Mouse (Mus musculus): ENCODE data around the gene Glb1. TPM values are rescaled to one million over a fixed set of nuclear protein-coding genes. Genes with fewer than 3 reads are reported as not detected.
"Not testable (repeated sequence)": the region's sequence is repeated elsewhere in the genome, so short reads cannot be mapped to it uniquely, and the experiment has no call there.

Glb1 gene
- polyA plus RNA-seq, 1 experiment from 2014 or later, result 23.3 TPM

DNA sequence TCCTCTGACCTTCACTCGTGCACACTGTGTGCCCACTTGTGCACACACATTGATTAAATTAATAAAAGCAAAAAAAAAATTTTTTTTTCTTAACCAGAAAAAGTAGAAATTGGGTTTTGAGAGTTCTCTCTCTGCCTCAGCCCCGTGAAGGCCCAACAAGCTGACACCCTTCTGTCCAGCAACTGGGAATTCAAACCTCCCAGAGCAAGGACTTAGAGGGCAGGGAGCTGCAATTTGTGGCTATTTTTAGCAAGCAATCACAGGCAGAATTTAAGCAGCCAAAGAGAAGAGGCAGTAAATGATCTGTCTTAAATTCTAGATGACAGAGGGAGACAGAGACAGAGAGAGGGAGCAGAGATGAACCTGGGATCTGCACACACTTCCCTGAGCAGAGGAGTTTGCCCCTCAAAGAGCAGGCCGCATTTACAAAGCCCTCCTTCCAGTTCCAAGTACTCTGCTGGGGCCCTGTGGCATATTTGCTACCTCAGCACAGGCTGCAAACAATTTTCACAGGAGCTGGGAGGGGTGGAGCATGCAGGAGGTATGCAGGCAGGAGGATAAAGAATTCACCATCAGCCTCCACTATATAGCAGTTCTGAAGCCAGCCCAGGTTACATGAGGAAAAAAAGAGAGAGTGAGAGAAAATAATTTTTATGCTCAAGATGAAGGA, 12.0 kb upstream of the Glb1 start:
- WGBS, result 64% methylated on average over 3 of the region's 3 CpGs
- Histone ChIP-seq H3K4me1 (ENCODE audit: control insufficient read depth, insufficient read depth, low read length) (no peaks in the 10 kb centered on the region; the same call in 1 of the 2 replicates), H3K27me3 (ENCODE audit: control insufficient read depth, insufficient read depth, low read length) (no peaks in the 10 kb centered on the region), H3K36me3 (replicated peaks; ENCODE audit: control insufficient read depth, insufficient read depth, low read depth, low read length) (no peaks in the 10 kb centered on the region), H3K4me3 (ENCODE audit: low read depth, low read length) (no peak overlapping the region), H3K9me3 (replicated peaks; ENCODE audit: control insufficient read depth, low read length) (no peaks in the 10 kb centered on the region), H3K9ac (replicated peaks; ENCODE audit: low read length) (no peak overlapping the region), H3K27ac (replicated peaks; ENCODE audit: low read depth, low read length) (peak overlapping the region; percentile 32; the same call in 1 of the 2 replicates), H3K4me2 (ENCODE audit: low read depth, low read length) (no peak overlapping the region)
- ATAC-seq (replicated peaks; ENCODE audit: insufficient number of reproducible peaks, low FRiP score, low TSS enrichment, low read depth) (no peak), DNase-seq (ENCODE audit: low spot score) (peak; percentile 30)

DNA sequence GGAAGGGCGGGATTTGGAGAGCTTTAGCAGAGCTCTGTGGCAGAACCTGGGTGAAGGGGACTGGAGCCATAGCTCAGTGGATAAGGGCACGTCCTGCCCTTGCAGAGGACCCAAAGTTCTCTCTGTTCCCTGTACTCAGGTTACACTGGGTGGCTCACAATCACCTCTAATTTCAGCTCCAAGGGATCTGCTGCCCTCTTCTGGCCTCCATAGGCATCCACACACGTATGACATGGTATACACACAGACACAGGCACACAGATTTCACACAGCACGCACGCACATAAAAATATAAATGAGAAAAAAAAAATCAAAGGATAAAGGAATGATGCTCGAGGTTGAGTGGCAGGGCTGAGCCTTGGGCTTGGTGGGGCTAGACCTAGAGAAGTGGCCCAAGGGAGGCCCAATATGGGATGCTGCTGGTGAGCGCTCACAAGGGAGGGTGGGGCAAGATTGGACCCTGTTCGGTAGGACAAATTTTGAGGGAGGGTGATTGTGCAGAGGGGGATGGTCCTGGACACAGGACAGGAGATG, 11.4 kb upstream of the Glb1 start:
- Histone ChIP-seq H3K4me3 (ENCODE audit: low read depth, low read length) (peak overlapping the region; percentile 83), H3K9ac (replicated peaks; ENCODE audit: low read length) (no peak overlapping the region), H3K4me2 (ENCODE audit: low read depth, low read length) (peak overlapping the region; percentile 88), H3K27ac (replicated peaks; ENCODE audit: low read depth, low read length) (peak overlapping the region; percentile 32; the same call in 1 of the 2 replicates), H3K27me3 (ENCODE audit: control insufficient read depth, insufficient read depth, low read length) (no peaks in the 10 kb centered on the region), H3K36me3 (replicated peaks; ENCODE audit: control insufficient read depth, insufficient read depth, low read depth, low read length) (no peaks in the 10 kb centered on the region), H3K4me1 (ENCODE audit: control insufficient read depth, insufficient read depth, low read length) (no peaks in the 10 kb centered on the region; the same call in 1 of the 2 replicates), H3K9me3 (replicated peaks; ENCODE audit: control insufficient read depth, low read length) (no peaks in the 10 kb centered on the region)
- 73% methylated on average over 8 of the region's 8 CpGs for WGBS
- DNase-seq (ENCODE audit: low spot score), result peak; percentile 43
- peak; percentile 45 for ATAC-seq (replicated peaks; ENCODE audit: insufficient number of reproducible peaks, low FRiP score, low TSS enrichment, low read depth)

DNA sequence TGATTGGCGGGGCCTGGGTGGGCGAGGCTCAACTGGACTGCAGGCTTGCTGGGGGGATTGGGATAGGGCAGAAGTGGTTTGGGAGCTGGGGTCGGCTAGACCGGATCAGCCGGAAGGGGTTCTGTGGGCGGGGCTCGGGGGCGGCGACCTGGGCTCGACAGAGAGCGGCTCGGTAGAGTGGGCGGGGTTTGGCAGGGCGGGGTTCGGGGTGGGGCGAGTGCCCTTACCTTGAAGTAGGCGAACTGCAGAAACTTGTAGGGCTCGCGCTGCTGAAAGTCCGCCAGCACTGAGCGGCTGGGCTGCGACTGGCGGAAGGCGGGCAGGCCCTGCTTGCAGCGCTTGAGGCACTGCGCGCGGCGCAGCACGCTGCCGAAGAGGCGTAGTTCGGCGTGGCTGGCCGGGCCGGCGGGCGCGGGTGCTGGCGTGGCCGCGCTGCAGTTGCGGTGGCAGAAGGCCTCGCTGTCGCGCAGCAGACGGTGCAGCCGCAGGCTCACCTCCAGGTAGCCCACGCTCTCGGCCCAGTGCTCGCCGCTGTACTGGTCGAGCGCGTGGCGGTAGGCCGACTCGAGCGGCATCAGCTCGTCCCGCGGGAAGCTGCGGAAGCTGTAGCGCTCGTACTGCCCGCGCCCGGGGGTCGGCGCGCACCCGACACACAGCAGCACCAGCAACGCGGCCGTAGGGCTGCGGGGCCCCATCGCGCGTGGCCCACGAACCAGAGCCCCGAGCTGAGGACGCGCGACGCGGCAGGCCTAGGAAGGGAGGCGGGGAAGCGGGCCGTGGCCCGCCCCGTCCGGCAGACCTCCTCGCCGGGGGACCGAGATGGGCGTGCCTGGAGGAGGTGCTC, 10.7 kb upstream of the Glb1 start, which contains the start of gene Crtap:
Gene Crtap, minus strand, starts transcription at position 771 of the 844 bp plus-strand sequence.
- peak; percentile 79 for ATAC-seq (replicated peaks; ENCODE audit: insufficient number of reproducible peaks, low FRiP score, low TSS enrichment, low read depth)
- Histone ChIP-seq H3K4me3 (ENCODE audit: low read depth, low read length) (peak within 1 kb of the TSS; percentile 83), H3K9ac (replicated peaks; ENCODE audit: low read length) (peak within 1 kb of the TSS; percentile 91), H3K4me1 (ENCODE audit: control insufficient read depth, insufficient read depth, low read length) (no peaks in the 10 kb centered on the region; the same call in 1 of the 2 replicates), H3K4me2 (ENCODE audit: low read depth, low read length) (peak within 1 kb of the TSS; percentile 88), H3K9me3 (replicated peaks; ENCODE audit: control insufficient read depth, low read length) (no peaks in the 10 kb centered on the region), H3K27ac (replicated peaks; ENCODE audit: low read depth, low read length) (peak within 1 kb of the TSS; percentile 85), H3K27me3 (ENCODE audit: control insufficient read depth, insufficient read depth, low read length) (no peaks in the 10 kb centered on the region), H3K36me3 (replicated peaks; ENCODE audit: control insufficient read depth, insufficient read depth, low read depth, low read length) (no peaks in the 10 kb centered on the region)
- WGBS, result under 1% methylated on average over 78 of the region's 96 CpGs
- peak; percentile 79 for DNase-seq (ENCODE audit: low spot score)

DNA sequence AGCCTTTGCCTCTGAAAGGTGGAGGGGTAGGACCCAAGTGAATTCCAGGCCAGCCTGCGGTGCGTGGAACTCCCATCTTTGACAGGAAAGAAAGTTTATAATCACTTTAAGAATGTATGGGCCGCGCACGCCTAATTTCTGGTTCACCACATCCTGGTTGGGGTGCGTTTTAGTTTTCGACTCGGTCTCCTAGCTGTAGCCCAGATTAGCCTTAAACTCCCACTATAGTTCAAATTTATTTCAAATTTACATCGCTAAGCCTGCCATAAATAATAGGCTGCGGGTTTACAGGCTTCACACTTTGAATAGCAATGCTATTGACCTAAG, 10.2 kb upstream of the Glb1 start:
- H3K36me3 ChIP-seq (replicated peaks; ENCODE audit: control insufficient read depth, insufficient read depth, low read depth, low read length), result no peaks in the 10 kb centered on the region
- no peaks in the 10 kb centered on the region; the same call in 1 of the 2 replicates for H3K4me1 ChIP-seq (ENCODE audit: control insufficient read depth, insufficient read depth, low read length)
- no peak overlapping the region for H3K27ac ChIP-seq (replicated peaks; ENCODE audit: low read depth, low read length)
- H3K27me3 ChIP-seq (ENCODE audit: control insufficient read depth, insufficient read depth, low read length), result no peaks in the 10 kb centered on the region
- H3K9me3 ChIP-seq (replicated peaks; ENCODE audit: control insufficient read depth, low read length), result no peaks in the 10 kb centered on the region
- DNase-seq (ENCODE audit: low spot score), result no peak
- H3K4me2 ChIP-seq (ENCODE audit: low read depth, low read length), result peak overlapping the region; percentile 88
- WGBS, result 4% methylated on average over 10 of the region's 10 CpGs
- peak overlapping the region; percentile 83 for H3K4me3 ChIP-seq (ENCODE audit: low read depth, low read length)
- H3K9ac ChIP-seq (replicated peaks; ENCODE audit: low read length), result peak overlapping the region; percentile 91
- ATAC-seq (replicated peaks; ENCODE audit: insufficient number of reproducible peaks, low FRiP score, low TSS enrichment, low read depth), result no peak

DNA sequence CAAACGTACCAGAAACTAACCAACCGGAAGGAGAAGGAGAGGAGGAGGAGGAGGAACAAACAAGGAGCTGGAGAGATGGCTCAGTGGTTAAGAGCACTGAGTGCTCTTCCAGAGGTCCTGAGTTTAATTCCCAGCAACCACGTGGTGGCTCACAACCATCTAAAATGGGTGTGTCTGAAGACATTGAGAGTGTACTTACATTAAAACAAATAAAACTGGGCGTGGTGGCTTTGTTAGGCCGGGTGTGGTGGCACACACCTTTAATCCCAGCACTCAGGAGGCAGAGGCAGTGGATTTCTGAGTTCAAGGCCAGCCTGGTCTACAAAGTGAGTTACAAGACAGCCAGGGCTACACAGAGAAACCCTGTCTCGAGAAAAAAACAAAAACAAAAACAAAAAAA, 6.7 kb upstream of the Glb1 start:
- not testable (repeated sequence) for DNase-seq (ENCODE audit: low spot score); ATAC-seq (replicated peaks; ENCODE audit: insufficient number of reproducible peaks, low FRiP score, low TSS enrichment, low read depth); H3K9ac ChIP-seq (replicated peaks; ENCODE audit: low read length); H3K4me3 ChIP-seq (ENCODE audit: low read depth, low read length); H3K36me3 ChIP-seq (replicated peaks; ENCODE audit: control insufficient read depth, insufficient read depth, low read depth, low read length); H3K9me3 ChIP-seq (replicated peaks; ENCODE audit: control insufficient read depth, low read length); H3K27ac ChIP-seq (replicated peaks; ENCODE audit: low read depth, low read length); H3K4me2 ChIP-seq (ENCODE audit: low read depth, low read length); H3K4me1 ChIP-seq (ENCODE audit: control insufficient read depth, insufficient read depth, low read length); H3K27me3 ChIP-seq (ENCODE audit: control insufficient read depth, insufficient read depth, low read length)
- WGBS, result 65% methylated on average over 6 of the region's 6 CpGs

DNA sequence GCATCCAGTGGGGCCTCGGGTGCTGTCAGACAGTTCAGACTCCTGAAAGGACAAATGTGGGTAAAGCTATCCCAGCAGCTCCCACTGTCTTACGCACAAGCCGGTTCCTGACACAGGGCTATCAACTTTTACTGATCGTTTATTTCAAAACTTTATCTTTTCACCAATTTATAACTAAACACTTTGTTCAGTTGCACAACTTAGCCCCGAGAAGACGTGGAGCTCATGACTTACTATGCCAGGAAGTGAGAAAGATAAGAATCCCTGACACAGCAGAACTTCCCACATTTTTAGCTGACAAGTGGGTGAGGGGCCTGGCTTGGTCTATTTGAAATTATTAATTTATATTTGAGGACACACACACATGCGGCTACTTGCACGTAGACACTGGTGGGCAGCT, 6.2 kb upstream of the Glb1 start:
- Histone ChIP-seq H3K9me3 (replicated peaks; ENCODE audit: control insufficient read depth, low read length) (no peaks in the 10 kb centered on the region), H3K27ac (replicated peaks; ENCODE audit: low read depth, low read length) (no peak overlapping the region), H3K36me3 (replicated peaks; ENCODE audit: control insufficient read depth, insufficient read depth, low read depth, low read length) (no peaks in the 10 kb centered on the region), H3K27me3 (ENCODE audit: control insufficient read depth, insufficient read depth, low read length) (no peaks in the 10 kb centered on the region), H3K4me1 (ENCODE audit: control insufficient read depth, insufficient read depth, low read length) (no peaks in the 10 kb centered on the region), H3K4me2 (ENCODE audit: low read depth, low read length) (no peak overlapping the region), H3K9ac (replicated peaks; ENCODE audit: low read length) (no peak overlapping the region), H3K4me3 (ENCODE audit: low read depth, low read length) (no peak overlapping the region)
- no peak for DNase-seq (ENCODE audit: low spot score)
- no peak for ATAC-seq (replicated peaks; ENCODE audit: insufficient number of reproducible peaks, low FRiP score, low TSS enrichment, low read depth)
- WGBS, result 90% methylated on average over 8 of the region's 8 CpGs

DNA sequence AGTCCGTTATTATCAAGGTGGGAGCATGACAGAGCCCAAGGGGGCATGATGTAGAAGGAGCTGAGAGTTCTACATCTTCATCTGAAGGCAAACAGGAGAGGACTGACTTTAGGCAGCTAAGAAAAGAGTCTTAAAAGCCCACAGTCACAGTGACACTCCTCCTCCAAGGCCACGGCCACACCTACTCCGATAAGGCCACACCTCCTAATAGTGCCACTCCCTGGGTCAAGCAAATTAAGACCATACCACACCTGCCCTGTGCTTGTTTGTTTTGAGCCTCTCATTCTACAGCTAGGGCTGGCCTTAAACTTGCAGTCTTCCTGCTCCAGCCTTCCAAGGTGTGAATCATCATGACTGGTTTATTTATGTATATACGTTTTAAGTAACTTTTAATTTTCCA, 5.6 kb upstream of the Glb1 start:
- no peaks in the 10 kb centered on the region for H3K27me3 ChIP-seq (ENCODE audit: control insufficient read depth, insufficient read depth, low read length)
- DNase-seq (ENCODE audit: low spot score) (no peak), ATAC-seq (replicated peaks; ENCODE audit: insufficient number of reproducible peaks, low FRiP score, low TSS enrichment, low read depth) (no peak)
- H3K4me2 ChIP-seq (ENCODE audit: low read depth, low read length), result no peak overlapping the region
- no peaks in the 10 kb centered on the region for H3K36me3 ChIP-seq (replicated peaks; ENCODE audit: control insufficient read depth, insufficient read depth, low read depth, low read length)
- no peak overlapping the region for H3K4me3 ChIP-seq (ENCODE audit: low read depth, low read length)
- H3K9me3 ChIP-seq (replicated peaks; ENCODE audit: control insufficient read depth, low read length), result no peaks in the 10 kb centered on the region
- no peak overlapping the region for H3K27ac ChIP-seq (replicated peaks; ENCODE audit: low read depth, low read length)
- no peaks in the 10 kb centered on the region for H3K4me1 ChIP-seq (ENCODE audit: control insufficient read depth, insufficient read depth, low read length)
- 89% methylated on average over 4 of the region's 4 CpGs for WGBS
- no peak overlapping the region for H3K9ac ChIP-seq (replicated peaks; ENCODE audit: low read length)

DNA sequence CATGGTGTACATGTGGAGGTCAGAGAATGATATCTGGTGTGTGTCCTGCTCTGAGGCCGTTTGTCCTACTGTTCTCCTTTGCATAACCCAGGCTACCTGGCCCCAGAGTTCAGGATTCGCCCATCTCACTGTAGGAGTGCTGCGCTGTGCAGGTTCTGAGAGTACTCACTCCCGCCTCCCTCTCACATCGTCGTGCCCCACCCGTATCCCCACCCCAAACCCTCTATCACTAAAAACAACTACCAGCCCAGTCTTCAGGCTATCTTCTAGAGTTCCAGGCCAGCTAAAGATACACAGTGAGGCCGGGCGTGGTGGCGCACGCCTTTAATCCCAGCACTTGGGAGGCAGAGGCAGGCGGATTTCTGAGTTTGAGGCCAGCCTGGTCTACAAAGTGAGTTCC, 1.2 kb upstream of the Glb1 start:
- H3K27ac ChIP-seq (replicated peaks; ENCODE audit: low read depth, low read length), result no peak overlapping the region
- H3K9me3 ChIP-seq (replicated peaks; ENCODE audit: control insufficient read depth, low read length), result no peaks in the 10 kb centered on the region
- no peak overlapping the region for H3K4me3 ChIP-seq (ENCODE audit: low read depth, low read length)
- no peaks in the 10 kb centered on the region for H3K36me3 ChIP-seq (replicated peaks; ENCODE audit: control insufficient read depth, insufficient read depth, low read depth, low read length)
- H3K27me3 ChIP-seq (ENCODE audit: control insufficient read depth, insufficient read depth, low read length), result no peaks in the 10 kb centered on the region
- 92% methylated on average over 11 of the region's 12 CpGs for WGBS
- no peak overlapping the region for H3K9ac ChIP-seq (replicated peaks; ENCODE audit: low read length)
- no peaks in the 10 kb centered on the region; the same call in 1 of the 2 replicates for H3K4me1 ChIP-seq (ENCODE audit: control insufficient read depth, insufficient read depth, low read length)
- no peak overlapping the region for H3K4me2 ChIP-seq (ENCODE audit: low read depth, low read length)
- DNase-seq (ENCODE audit: low spot score), result no peak
- no peak for ATAC-seq (replicated peaks; ENCODE audit: insufficient number of reproducible peaks, low FRiP score, low TSS enrichment, low read depth)
